Mouse (Mus musculus): ENCODE measurements at regions not wholly inside any gene's neighbourhood (a gene's known extent, or its start where the extent isn't known, plus 50 kb on each side); places are given as distances from the start of the nearest gene placed in this dataset.
A peak's percentile ranks its signal among the peaks of the same experiment; 100 is the strongest.

DNA sequence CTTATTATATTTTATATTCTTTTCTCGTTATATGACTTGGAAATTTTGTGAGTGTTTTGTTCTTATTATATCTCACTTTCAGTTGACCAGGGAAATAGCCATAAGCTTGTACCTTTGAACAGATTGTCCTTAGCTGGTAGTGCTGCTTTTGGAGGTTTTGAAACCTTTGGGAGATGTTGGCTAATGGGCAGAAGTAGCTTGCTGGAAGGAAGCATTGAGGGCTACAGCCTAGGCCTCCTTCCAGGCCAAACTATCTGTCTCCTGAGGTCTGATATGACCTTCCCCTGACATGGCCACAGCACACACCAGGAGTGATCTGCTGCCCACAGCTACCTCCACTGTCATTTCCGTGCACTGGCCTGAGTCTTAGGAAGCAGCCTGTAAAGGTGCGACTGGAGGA lies 56.8 kb downstream of the Cdkn2c start:
- no peak for DNase-seq

DNA sequence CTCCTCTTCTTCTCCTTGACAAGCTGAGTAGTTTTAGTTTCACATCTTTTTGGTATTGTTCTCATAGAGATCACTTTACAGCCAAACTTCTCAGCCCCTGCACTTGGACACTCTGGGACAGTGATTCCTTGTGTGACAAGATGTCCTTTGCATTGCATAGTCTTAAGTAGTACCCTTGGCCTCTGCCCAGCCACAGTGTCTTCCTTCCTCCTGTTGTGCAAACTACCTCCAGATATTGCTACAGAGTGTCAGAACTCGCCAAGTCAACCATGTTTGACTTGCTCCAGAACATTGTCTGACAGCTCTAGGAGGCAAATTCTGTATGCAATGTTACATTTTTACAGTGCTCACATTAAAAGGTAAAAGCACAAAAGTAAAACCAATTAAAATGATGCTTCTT lies 57.2 kb downstream of the Cdkn2c start:
- DNase-seq, result no peak

DNA sequence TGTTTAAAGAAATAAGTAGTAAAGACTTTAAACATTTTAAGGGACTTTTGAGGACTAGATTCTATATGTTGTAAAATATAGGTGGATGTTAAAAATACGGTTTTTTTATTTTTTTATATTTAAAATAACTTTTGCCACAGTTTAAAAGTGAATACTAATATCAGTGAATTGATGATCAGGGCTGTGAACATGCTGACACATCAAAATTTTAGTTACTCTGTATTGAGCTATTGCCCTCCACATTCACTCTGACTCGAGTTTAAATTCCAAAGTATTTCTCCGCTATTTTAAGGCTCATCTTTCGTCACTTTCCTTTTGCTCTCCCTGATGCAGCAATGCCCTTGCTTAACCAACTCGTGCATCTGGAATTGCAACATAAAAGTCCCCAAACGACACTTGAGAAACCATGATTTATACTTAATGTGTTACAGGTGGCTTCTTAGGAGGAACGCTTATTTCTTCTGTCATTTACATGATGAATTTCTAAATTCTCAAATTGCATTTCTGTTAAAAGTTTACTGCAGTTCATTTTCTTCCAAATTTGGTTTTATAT lies 58.7 kb upstream of the 4930522H14Rik start:
- no peak for DNase-seq

DNA sequence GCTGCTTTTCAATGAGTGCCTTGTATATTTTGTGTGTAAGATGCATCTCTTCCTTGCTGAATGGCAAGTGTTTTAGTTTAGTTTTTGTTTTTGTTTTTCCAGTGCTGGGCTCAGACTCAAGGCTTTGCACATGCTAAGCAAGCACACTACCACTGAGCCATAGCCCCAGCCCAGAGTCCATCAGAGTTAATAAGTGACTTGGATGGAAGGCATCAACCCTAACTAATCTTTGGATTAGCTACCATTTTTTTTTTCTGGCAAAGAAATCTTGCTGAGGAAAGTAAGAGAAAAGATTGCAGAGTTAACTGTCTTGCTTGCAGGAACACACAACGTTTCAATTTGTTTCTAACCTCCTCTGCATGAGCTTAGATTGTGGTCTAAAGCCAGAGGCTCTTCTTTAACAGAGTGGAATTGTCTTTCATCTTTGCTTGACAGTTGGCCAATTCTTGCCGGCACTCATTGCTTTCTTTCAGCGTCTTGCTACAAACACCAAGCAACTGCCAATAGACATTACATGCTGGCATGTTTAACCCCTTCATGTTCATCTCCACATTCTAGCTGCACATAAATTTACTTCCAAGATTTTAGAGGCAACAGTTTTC lies 52.2 kb upstream of the 4930522H14Rik start:
- DNase-seq, result peak; percentile 71

DNA sequence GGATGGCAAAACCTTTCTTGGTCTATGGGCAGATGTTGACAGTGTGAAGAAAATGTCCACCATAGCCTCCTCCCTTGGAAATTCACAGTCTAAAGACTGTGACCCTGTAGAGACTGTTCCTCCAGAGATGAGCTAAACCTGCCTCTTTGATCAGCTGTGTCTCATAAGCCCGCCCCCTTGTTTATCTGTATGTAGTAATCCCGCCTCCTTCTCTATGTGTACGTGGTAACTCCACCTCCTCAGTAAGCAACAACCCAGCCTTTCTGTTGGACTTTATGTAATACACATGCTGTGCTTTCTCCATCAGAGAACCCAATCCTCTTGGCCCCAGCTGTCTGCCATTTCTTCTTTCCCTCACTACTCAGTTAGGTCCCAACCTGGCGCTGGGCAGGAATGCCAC lies 51.4 kb upstream of the 4930522H14Rik start:
- DNase-seq, result no peak
